Mouse (Mus musculus) midbrain, embryonic 11.5 days (tissue): ENCODE measurements at regions not wholly inside any gene's neighbourhood (a gene's known extent, or its start where the extent isn't known, plus 50 kb on each side); places are given as distances from the start of the nearest gene placed in this dataset.

Experiments used
- ATAC-seq: fragments of 200-750 bp; cut with Nextera tagmentation; 2 replicates; pipeline ENCODE4 v1.8.0; 2017; ENCODE audit warnings: moderate TSS enrichment, moderate library complexity; ENCODE audit not compliant: low FRiP score
- DNase-seq: peaks from one replicate; pipeline ENCODE4 v3.0.0; 2015; ENCODE audit warnings: low spot score; ENCODE audit errors: missing footprints
- H3K27ac ChIP-seq: fragments of 300-500 bp; sonication (generic); 2 replicates; pipeline ENCODE4 v1.5.1; 2014; ENCODE audit warnings: low read depth, low read length
- H3K27me3 ChIP-seq: fragments of 300-500 bp; sonication (generic); 2 replicates; pipeline ENCODE4 v1.6.1; 2014; ENCODE audit warnings: mild to moderate bottlenecking, low read length, moderate library complexity, mixed read lengths; ENCODE audit not compliant: control insufficient read depth, insufficient read depth
- H3K36me3 ChIP-seq: fragments of 300-500 bp; sonication (generic); 2 replicates; pipeline ENCODE4 v1.6.1; 2014; ENCODE audit warnings: mild to moderate bottlenecking, low read length, moderate library complexity, mixed read lengths; ENCODE audit not compliant: control insufficient read depth, insufficient read depth
- H3K4me1 ChIP-seq: fragments of 300-500 bp; sonication (generic); 2 replicates; pipeline ENCODE4 v1.6.1; 2014; ENCODE audit warnings: low read length; ENCODE audit not compliant: control insufficient read depth, insufficient read depth
- H3K4me2 ChIP-seq: fragments of 300-500 bp; sonication (generic); 2 replicates; pipeline ENCODE4 v1.6.1; 2014; ENCODE audit warnings: mild to moderate bottlenecking, moderate library complexity
- H3K4me3 ChIP-seq: fragments of 300-500 bp; sonication (generic); 2 replicates; pipeline ENCODE4 v1.5.1; 2014; ENCODE audit warnings: low read depth, low read length
- H3K9ac ChIP-seq: fragments of 300-500 bp; sonication (generic); 2 replicates; pipeline ENCODE4 v1.6.1; 2014; ENCODE audit warnings: low read length
- H3K9me3 ChIP-seq: fragments of 300-500 bp; sonication (generic); 2 replicates; pipeline ENCODE4 v1.6.1; 2016; ENCODE audit warnings: low read length; ENCODE audit not compliant: control insufficient read depth
- WGBS: fragments of 180-500 bp; shearing (Covaris S2); extraction: QIAGEN DNeasy Blood & Tissue Kit; methylation state at CpG from one replicate; pipeline ENCODE4 v1.1.7; 2014; 5-methylcytosine and 5-hydroxymethylcytosine counted together

- Histone ChIP-seq H3K27ac (no peak overlapping the region), H3K9ac (no peak overlapping the region), H3K4me2 (no peak overlapping the region), H3K4me1 (no peaks in the 10 kb centered on the region), H3K36me3 (no peaks in the 10 kb centered on the region), H3K4me3 (no peak overlapping the region), H3K9me3 (no peaks in the 10 kb centered on the region), H3K27me3 (no peaks in the 10 kb centered on the region)
- ATAC-seq (no peak), DNase-seq (no peak)
- 89% methylated on average over 5 of the region's 5 CpGs for whole genome bisulfite sequencing
These were observed 108.0 kb upstream of the Gm6657 start for GRCm38 (mm10) chr12:78086016-78086415.

DNA sequence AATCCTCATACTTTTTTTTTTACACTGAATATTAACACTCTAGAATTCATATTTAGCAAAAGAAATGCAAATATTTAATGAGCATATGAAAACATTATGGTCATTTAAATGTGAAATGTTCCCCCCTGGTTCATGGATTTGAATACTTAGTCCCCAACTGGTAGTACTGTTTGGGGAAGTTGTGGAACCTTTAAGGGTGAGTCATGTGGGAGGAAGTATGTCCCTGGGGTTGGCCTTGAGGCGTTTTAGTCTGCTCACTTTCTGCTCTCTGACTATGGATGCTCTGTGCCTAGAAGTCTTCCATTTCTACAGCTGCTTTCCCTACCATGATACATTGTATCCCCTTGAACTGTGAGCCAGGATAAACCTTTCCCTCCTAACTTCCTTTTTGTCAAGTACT, 106.1 kb upstream of the Gm6657 start:
- no peaks in the 10 kb centered on the region for H3K4me1 ChIP-seq
- 52% methylated on average over 1 of the region's 1 CpGs for WGBS
- H3K27ac ChIP-seq = no peak overlapping the region
- H3K4me2 ChIP-seq = no peak overlapping the region
- no peaks in the 10 kb centered on the region for H3K9me3 ChIP-seq
- ATAC-seq (no peak), DNase-seq (no peak)
- no peak overlapping the region for H3K9ac ChIP-seq
- no peak overlapping the region for H3K4me3 ChIP-seq
- H3K36me3 ChIP-seq = no peaks in the 10 kb centered on the region
- H3K27me3 ChIP-seq = no peaks in the 10 kb centered on the region

- WGBS = 85% methylated on average over 4 of the region's 4 CpGs
- no peak overlapping the region for H3K27ac ChIP-seq
- H3K4me3 ChIP-seq = no peak overlapping the region
- no peak overlapping the region for H3K4me2 ChIP-seq
- no peaks in the 10 kb centered on the region for H3K9me3 ChIP-seq
- ATAC-seq (no peak), DNase-seq (peak; percentile 12)
- H3K9ac ChIP-seq = no peak overlapping the region
- no peaks in the 10 kb centered on the region for H3K27me3 ChIP-seq
- no peaks in the 10 kb centered on the region for H3K36me3 ChIP-seq
- no peaks in the 10 kb centered on the region for H3K4me1 ChIP-seq
These were observed 99.6 kb upstream of the Gm6657 start for GRCm38 (mm10) chr12:78094471-78094870.

GRCm38 (mm10) chr12:78095352-78095751, 98.7 kb upstream of the Gm6657 start:
- H3K27ac ChIP-seq = no peak overlapping the region
- H3K9me3 ChIP-seq = no peaks in the 10 kb centered on the region
- H3K4me2 ChIP-seq = no peak overlapping the region
- no peaks in the 10 kb centered on the region for H3K27me3 ChIP-seq
- no peaks in the 10 kb centered on the region for H3K4me1 ChIP-seq
- 81% methylated on average over 2 of the region's 2 CpGs for WGBS
- no peaks in the 10 kb centered on the region for H3K36me3 ChIP-seq
- H3K9ac ChIP-seq = no peak overlapping the region
- no peak overlapping the region for H3K4me3 ChIP-seq
- peak; percentile 53 for DNase-seq
- no peak for ATAC-seq

- H3K9ac ChIP-seq = no peak overlapping the region
- no peak overlapping the region for H3K4me3 ChIP-seq
- DNase-seq = no peak
- H3K27ac ChIP-seq = no peak overlapping the region
- H3K4me2 ChIP-seq = no peak overlapping the region
- no peaks in the 10 kb centered on the region for H3K4me1 ChIP-seq
- H3K27me3 ChIP-seq = no peaks in the 10 kb centered on the region
- 88% methylated on average over 2 of the region's 2 CpGs for WGBS
- H3K9me3 ChIP-seq = no peaks in the 10 kb centered on the region
- no peak for ATAC-seq
- no peaks in the 10 kb centered on the region for H3K36me3 ChIP-seq
These were observed 98.1 kb upstream of the Gm6657 start for GRCm38 (mm10) chr12:78095916-78096315.

- Histone ChIP-seq H3K27ac (no peak overlapping the region), H3K27me3 (no peaks in the 10 kb centered on the region), H3K9ac (no peak overlapping the region), H3K4me1 (no peaks in the 10 kb centered on the region), H3K4me3 (no peak overlapping the region), H3K9me3 (no peaks in the 10 kb centered on the region), H3K36me3 (no peaks in the 10 kb centered on the region), H3K4me2 (no peak overlapping the region)
- ATAC-seq (no peak), DNase-seq (peak; percentile 81)
- WGBS = 57% methylated on average over 1 of the region's 1 CpGs
These were observed 96.9 kb upstream of the Gm6657 start for GRCm38 (mm10) chr12:78097119-78097518.

- Histone ChIP-seq H3K36me3 (no peaks in the 10 kb centered on the region), H3K4me3 (no peak overlapping the region), H3K9me3 (no peaks in the 10 kb centered on the region), H3K9ac (no peak overlapping the region), H3K27ac (no peak overlapping the region), H3K4me1 (no peaks in the 10 kb centered on the region), H3K27me3 (no peaks in the 10 kb centered on the region), H3K4me2 (no peak overlapping the region)
- peak; percentile 2 for DNase-seq
- ATAC-seq = no peak
- 83% methylated on average over 2 of the region's 2 CpGs for WGBS
These were observed 96.3 kb upstream of the Gm6657 start for GRCm38 (mm10) chr12:78097692-78098091.

GRCm38 (mm10) chr12:78098765-78099194, 95.3 kb upstream of the Gm6657 start:
- H3K9me3 ChIP-seq = no peaks in the 10 kb centered on the region
- no peaks in the 10 kb centered on the region for H3K4me1 ChIP-seq
- H3K27ac ChIP-seq = no peak overlapping the region
- no peak overlapping the region for H3K4me3 ChIP-seq
- no peak overlapping the region for H3K9ac ChIP-seq
- no peaks in the 10 kb centered on the region for H3K36me3 ChIP-seq
- DNase-seq (peak; percentile 4), ATAC-seq (no peak)
- no peak overlapping the region for H3K4me2 ChIP-seq
- H3K27me3 ChIP-seq = no peaks in the 10 kb centered on the region
- 81% methylated on average over 9 of the region's 9 CpGs for WGBS

GRCm38 (mm10) chr12:78099761-78100160, 94.3 kb upstream of the Gm6657 start:
- Histone ChIP-seq H3K27me3 (no peaks in the 10 kb centered on the region), H3K9me3 (no peaks in the 10 kb centered on the region), H3K4me2 (no peak overlapping the region), H3K36me3 (no peaks in the 10 kb centered on the region), H3K9ac (no peak overlapping the region), H3K4me3 (no peak overlapping the region), H3K27ac (no peak overlapping the region), H3K4me1 (no peaks in the 10 kb centered on the region)
- WGBS = 68% methylated on average over 4 of the region's 4 CpGs
- ATAC-seq (no peak), DNase-seq (peak; percentile 69)

DNA sequence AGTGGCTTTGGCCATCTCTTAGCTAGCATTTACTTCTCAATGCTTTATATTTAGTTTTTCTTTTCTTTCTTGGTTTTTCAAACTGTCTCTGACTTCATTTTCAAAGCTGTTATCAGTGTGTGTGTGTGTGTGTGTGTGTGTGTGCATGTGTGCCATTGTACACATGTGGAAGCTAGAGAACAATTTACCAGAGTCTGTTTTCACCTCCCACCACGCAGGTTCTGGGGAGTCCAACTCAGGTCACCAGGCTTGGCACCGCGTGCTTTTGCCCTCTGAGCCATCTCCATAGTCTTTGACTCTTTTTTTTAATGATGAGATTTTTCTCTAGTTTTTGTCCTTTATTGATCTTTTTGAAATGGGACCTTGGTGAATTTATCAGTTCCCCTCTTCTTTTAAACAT, 93.3 kb upstream of the Gm6657 start:
- ATAC-seq = no peak
- Histone ChIP-seq H3K4me3 (no peak overlapping the region), H3K9ac (no peak overlapping the region), H3K4me1 (no peaks in the 10 kb centered on the region), H3K4me2 (no peak overlapping the region), H3K27ac (no peak overlapping the region), H3K36me3 (no peaks in the 10 kb centered on the region), H3K9me3 (no peaks in the 10 kb centered on the region), H3K27me3 (no peaks in the 10 kb centered on the region)
- peak; percentile 81 for DNase-seq
- 78% methylated on average over 3 of the region's 3 CpGs for WGBS
